Comparison of ENCODE assay signal across 19 mouse cellular contexts in genomic region chr3:89314340-89314739, GRCm38 (mm10). TPM values are rescaled to one million over a fixed set of nuclear protein-coding genes. Genes with fewer than 3 reads are reported as not detected.
DNase-seq lines count a peak whose midpoint lies in the region; ATAC-seq and TF ChIP-seq lines count a peak whose summit lies in the region.
"Had no signal": no experiment of that assay in that cellular context is flagged by ENCODE, and none has a peak within 500 bp of the region (broad histone marks: within the 10 kb centered on the region; RNA-seq: fewer than 3 reads in every experiment).

No protein-coding gene starts in this region.

- H3K27me3 ChIP-seq in limb, embryonic 12.5 days = peaks cover 31% of the 10 kb centered on the region
- peaks cover 24% of the 10 kb centered on the region for H3K27me3 ChIP-seq in lung, embryonic 15.5 days
- peaks cover 16% of the 10 kb centered on the region for H3K27me3 ChIP-seq in thymus, adult 2 months (ENCODE audit: control insufficient read depth, insufficient read depth, low read length)
- H3K27me3 ChIP-seq: Patski had no signal

- H3K9ac ChIP-seq in limb, embryonic 12.5 days (replicated peaks) = peak overlapping the region; percentile 53; the same call in 1 of the 2 replicates
- H3K9ac ChIP-seq in lung, embryonic 15.5 days = no peak overlapping the region

- H3K4me3 ChIP-seq in layer of hippocampus, adult 2 months = no peak overlapping the region
- H3K4me3 ChIP-seq in limb, embryonic 12.5 days (replicated peaks) = no peak overlapping the region
- H3K4me3 ChIP-seq in lung, embryonic 15.5 days = no peak overlapping the region
- H3K4me3 ChIP-seq in thymus, adult 2 months (ENCODE audit: control insufficient read depth, insufficient read depth, low read length) = no peak overlapping the region
- H3K4me3 ChIP-seq: hindbrain, embryonic 12.5 days had no signal

- no peak for ATAC-seq in limb, embryonic 12.5 days (ENCODE audit: insufficient number of reproducible peaks, insufficient read depth, low FRiP score, low TSS enrichment, low read depth)
- peak; percentile 23 for ATAC-seq in lung, embryonic 15.5 days (ENCODE audit: borderline replicate concordance, extremely low read depth, low FRiP score, low TSS enrichment)
- ATAC-seq: forebrain, embryonic 16.5 days had no signal

- DNase-seq in layer of hippocampus, adult 2 months (ENCODE audit: low spot score in 2 of 2) = no peak
- no peak for DNase-seq in layer of hippocampus, postnatal 14 days (ENCODE audit: low spot score in 2 of 2)
- peak; percentile 62 to 83 for DNase-seq in lung, postnatal 4 days
- DNase-seq in thymus, adult 2 months = no peak
- DNase-seq in thymus, postnatal 14 days = no peak
- no peak for DNase-seq in urinary bladder, adult 18-20 months (ENCODE audit: low spot score in 2 of 2)
- DNase-seq: adrenal gland, postnatal 10 days; heart, postnatal 10 days; kidney, adult 9 months; retina, postnatal 1 day; thymus, postnatal 4 days had no signal

- 85% methylated on average over 5 of the region's 5 CpGs for WGBS in limb, embryonic 12.5 days
- 40% methylated on average over 5 of the region's 5 CpGs for WGBS in lung, embryonic 15.5 days
- 71% methylated on average over 5 of the region's 5 CpGs for WGBS in thymus, adult 2 months

- TF ChIP-seq POLR2A in thymus, adult 2 months (IDR thresholded peaks at IDR 0.05; ENCODE audit: control insufficient read depth, extremely low read depth, insufficient read depth, low read length, poor library complexity) = no peak

- peaks cover 44% of the 10 kb centered on the region for H3K4me1 ChIP-seq in limb, embryonic 12.5 days (replicated peaks)
- H3K4me1 ChIP-seq in lung, embryonic 15.5 days = peaks cover 34% of the 10 kb centered on the region
- peaks cover 12% of the 10 kb centered on the region for H3K4me1 ChIP-seq in thymus, adult 2 months (replicated peaks; ENCODE audit: control insufficient read depth, insufficient read depth, low read length)

- peaks cover 10% of the 10 kb centered on the region; the same call in 1 of the 2 replicates for H3K36me3 ChIP-seq in limb, embryonic 12.5 days
- H3K36me3 ChIP-seq in lung, embryonic 15.5 days = no peaks in the 10 kb centered on the region
- no peaks in the 10 kb centered on the region for H3K36me3 ChIP-seq in thymus, adult 2 months (ENCODE audit: control insufficient read depth, insufficient read depth, low read length)
- H3K36me3 ChIP-seq: embryonic facial prominence, embryonic 13.5 days; hindbrain, embryonic 12.5 days had no signal

- no peak overlapping the region for H3K4me2 ChIP-seq in limb, embryonic 12.5 days
- peak overlapping the region; percentile 82 for H3K4me2 ChIP-seq in lung, embryonic 15.5 days

- peaks cover 5% of the 10 kb centered on the region; the same call in 1 of the 2 replicates for H3K9me3 ChIP-seq in limb, embryonic 12.5 days
- no peaks in the 10 kb centered on the region for H3K9me3 ChIP-seq in lung, embryonic 15.5 days

- peak overlapping the region; percentile 82 for H3K27ac ChIP-seq in layer of hippocampus, adult 2 months
- H3K27ac ChIP-seq in limb, embryonic 12.5 days = no peak overlapping the region
- peak overlapping the region; percentile 86 for H3K27ac ChIP-seq in lung, embryonic 15.5 days
- H3K27ac ChIP-seq in thymus, adult 2 months (ENCODE audit: control insufficient read depth, insufficient read depth, low read length) = no peak overlapping the region
- H3K27ac ChIP-seq: embryonic facial prominence, embryonic 13.5 days; hindbrain, embryonic 12.5 days had no signal

- TF ChIP-seq CTCF in layer of hippocampus, adult 2 months (conservative IDR thresholded peaks at IDR 0.05) = no peak
- no peak for TF ChIP-seq CTCF in thymus, adult 2 months (IDR thresholded peaks at IDR 0.05; ENCODE audit: borderline replicate concordance, control insufficient read depth, extremely low read depth, insufficient read depth, low read length, poor library complexity)

RNA-seq across cellular contexts. Expression of gene Efna3, which starts 8.4 kb away (rescaled TPM):
- total RNA-seq in layer of hippocampus, adult 2 months (2021) = 10 to 100 TPM; 65.5 to 76.3 TPM
- 10 to 100 TPM; 57.8 to 62.7 TPM for total RNA-seq in layer of hippocampus, postnatal 14 days (2021)
- 17.6 and 21.3 TPM in 2 replicates for polyA plus RNA-seq in limb, embryonic 12.5 days (2016; fragmentation: Nextera tagmentation; extraction: Ambion mirVana)
- polyA plus RNA-seq in lung, embryonic 15.5 days (2015; fragmentation: Nextera tagmentation; extraction: Ambion mirVana) = 5.8 and 6.0 TPM in 2 replicates
- 3.7 and 4.2 TPM in 2 replicates for polyA plus RNA-seq in thymus, adult 2 months (2012; rRNA removed)
- total RNA-seq: gastrocnemius, adult 18-20 months; liver, adult 2 months had no signal
- polyA plus RNA-seq: liver, adult 2 months had no signal

RNA-seq across cellular contexts. Expression of gene Efna4, which starts 23.5 kb away (rescaled TPM):
- under 1 TPM; 0.61 to 0.96 TPM for total RNA-seq in layer of hippocampus, adult 2 months (2021)
- total RNA-seq in layer of hippocampus, postnatal 14 days (2021) = 1 to 10 TPM; 1.0 to 1.8 TPM
- 53.2 and 55.1 TPM in 2 replicates for polyA plus RNA-seq in limb, embryonic 12.5 days (2016; fragmentation: Nextera tagmentation; extraction: Ambion mirVana)
- 29.0 and 29.9 TPM in 2 replicates for polyA plus RNA-seq in lung, embryonic 15.5 days (2015; fragmentation: Nextera tagmentation; extraction: Ambion mirVana)
- 12.5 TPM in 2 replicates for polyA plus RNA-seq in thymus, adult 2 months (2012; rRNA removed)
- total RNA-seq: gastrocnemius, adult 18-20 months; liver, adult 2 months had no signal

RNA-seq across cellular contexts. Expression of gene Efna1, which starts 33.4 kb away (rescaled TPM):
- 1 to 10 TPM; 7.6 to 7.9 TPM for total RNA-seq in layer of hippocampus, adult 2 months (2021)
- total RNA-seq in layer of hippocampus, postnatal 14 days (2021) = 1 to 10 TPM; 6.4 TPM
- 36.9 and 40.4 TPM in 2 replicates for polyA plus RNA-seq in limb, embryonic 12.5 days (2016; fragmentation: Nextera tagmentation; extraction: Ambion mirVana)
- polyA plus RNA-seq in lung, embryonic 15.5 days (2015; fragmentation: Nextera tagmentation; extraction: Ambion mirVana) = 89.7 and 94.5 TPM in 2 replicates
- polyA plus RNA-seq in thymus, adult 2 months (2012; rRNA removed) = 6.3 and 9.7 TPM in 2 replicates

RNA-seq across cellular contexts. Expression of gene Adam15, which starts 35.5 kb away (rescaled TPM):
- total RNA-seq in layer of hippocampus, adult 2 months (2021) = 100 to 1,000 TPM; 122 to 127 TPM
- total RNA-seq in layer of hippocampus, postnatal 14 days (2021) = 100 to 1,000 TPM; 114 to 115 TPM
- polyA plus RNA-seq in limb, embryonic 12.5 days (2016; fragmentation: Nextera tagmentation; extraction: Ambion mirVana) = 27.0 and 32.1 TPM in 2 replicates
- polyA plus RNA-seq in lung, embryonic 15.5 days (2015; fragmentation: Nextera tagmentation; extraction: Ambion mirVana) = 61.5 and 63.0 TPM in 2 replicates
- polyA plus RNA-seq in thymus, adult 2 months (2012; rRNA removed) = 38.7 and 49.6 TPM in 2 replicates

RNA-seq across cellular contexts. Expression of gene Slc50a1, which starts 44.0 kb away (rescaled TPM):
- total RNA-seq in layer of hippocampus, adult 2 months (2021) = 10 to 100 TPM; 46.3 to 58.9 TPM
- 10 to 100 TPM; 37.1 to 40.2 TPM for total RNA-seq in layer of hippocampus, postnatal 14 days (2021)
- polyA plus RNA-seq in limb, embryonic 12.5 days (2016; fragmentation: Nextera tagmentation; extraction: Ambion mirVana) = 58.5 and 66.3 TPM in 2 replicates
- polyA plus RNA-seq in lung, embryonic 15.5 days (2015; fragmentation: Nextera tagmentation; extraction: Ambion mirVana) = 62.3 and 65.4 TPM in 2 replicates
- polyA plus RNA-seq in thymus, adult 2 months (2012; rRNA removed) = 196 and 251 TPM in 2 replicates

Comparison
In these comparisons a context has a peak if more than half of its experiments do, and no peak if none do; other contexts are left out.
1. DNase-seq: peak in lung, postnatal 4 days (2 of 2); none in layer of hippocampus, adult 2 months (0 of 2), layer of hippocampus, postnatal 14 days (0 of 2), thymus, adult 2 months (single experiment), thymus, postnatal 14 days (single experiment) and urinary bladder, adult 18-20 months (0 of 2).
2. H3K27ac ChIP-seq: peak in layer of hippocampus, adult 2 months (single experiment) and lung, embryonic 15.5 days (single experiment); none in limb, embryonic 12.5 days (single experiment) and thymus, adult 2 months (single experiment).